Mouse (Mus musculus): ENCODE measurements at regions not wholly inside any gene's neighbourhood (a gene's known extent, or its start where the extent isn't known, plus 50 kb on each side); places are given as distances from the start of the nearest gene placed in this dataset.

GRCm38 (mm10) chr7:94798101-94798500 lies 1372.9 kb upstream of the Tenm4 start:
- DNase-seq (ENCODE audit: low spot score in 2 of 2): no peak

- peak in 1 of 2 experiments; percentile 7 for DNase-seq (ENCODE audit: low spot score in 2 of 2)
Observed at GRCm38 (mm10) chr7:94841197-94841596, 1329.8 kb upstream of the Tenm4 start.

- DNase-seq (ENCODE audit: low spot score in 2 of 2): no peak
Observed at GRCm38 (mm10) chr7:94851360-94851759, 1319.7 kb upstream of the Tenm4 start.

- DNase-seq (ENCODE audit: low spot score in 2 of 2): no peak
Observed at GRCm38 (mm10) chr7:94856636-94857035, 1314.4 kb upstream of the Tenm4 start.

- no peak for DNase-seq (ENCODE audit: low spot score in 2 of 2)
Observed at GRCm38 (mm10) chr7:94890711-94891430, 1280.2 kb upstream of the Tenm4 start.

- DNase-seq (ENCODE audit: low spot score in 2 of 2): no peak
Observed at GRCm38 (mm10) chr7:94898088-94898487, 1273.0 kb upstream of the Tenm4 start.

- no peak for DNase-seq (ENCODE audit: low spot score in 2 of 2)
Observed at GRCm38 (mm10) chr7:94926547-94927123, 1244.4 kb upstream of the Tenm4 start.

GRCm38 (mm10) chr7:94963758-94964299 lies 1207.2 kb upstream of the Tenm4 start:
- DNase-seq (ENCODE audit: low spot score in 2 of 2): no peak

GRCm38 (mm10) chr7:94967601-94968000 lies 1203.4 kb upstream of the Tenm4 start:
- no peak for DNase-seq (ENCODE audit: low spot score in 2 of 2)

GRCm38 (mm10) chr7:94975037-94975775 lies 1195.8 kb upstream of the Tenm4 start:
- no peak for DNase-seq (ENCODE audit: low spot score in 2 of 2)

- no peak for DNase-seq (ENCODE audit: low spot score in 2 of 2)
Observed at GRCm38 (mm10) chr7:94996258-94996657, 1174.8 kb upstream of the Tenm4 start.

GRCm38 (mm10) chr7:95004161-95004560 lies 1166.9 kb upstream of the Tenm4 start:
- DNase-seq (ENCODE audit: low spot score in 2 of 2): no peak

GRCm38 (mm10) chr7:95005403-95005802 lies 1165.6 kb upstream of the Tenm4 start:
- DNase-seq (ENCODE audit: low spot score in 2 of 2): no peak

GRCm38 (mm10) chr7:95008896-95009430 lies 1162.1 kb upstream of the Tenm4 start:
- no peak for DNase-seq (ENCODE audit: low spot score in 2 of 2)

GRCm38 (mm10) chr7:95020285-95020684 lies 1150.8 kb upstream of the Tenm4 start:
- DNase-seq (ENCODE audit: low spot score in 2 of 2): no peak

- DNase-seq (ENCODE audit: low spot score in 2 of 2): no peak
Observed at GRCm38 (mm10) chr7:95027915-95028810, 1142.9 kb upstream of the Tenm4 start.
